Mouse (Mus musculus) frontal cortex, postnatal 14 days (tissue): ENCODE measurements around the gene Coro1b.
"Not testable (repeated sequence)": the region's sequence is repeated elsewhere in the genome, so short reads cannot be mapped to it uniquely, and the experiment has no call there.

Experiments
- DNase-seq, 2 experiments: peaks; one replicate each; pipeline ENCODE4 v3.0.0; 2022; ENCODE audit warnings: low spot score in 2 of 2

The Coro1b gene

DNA sequence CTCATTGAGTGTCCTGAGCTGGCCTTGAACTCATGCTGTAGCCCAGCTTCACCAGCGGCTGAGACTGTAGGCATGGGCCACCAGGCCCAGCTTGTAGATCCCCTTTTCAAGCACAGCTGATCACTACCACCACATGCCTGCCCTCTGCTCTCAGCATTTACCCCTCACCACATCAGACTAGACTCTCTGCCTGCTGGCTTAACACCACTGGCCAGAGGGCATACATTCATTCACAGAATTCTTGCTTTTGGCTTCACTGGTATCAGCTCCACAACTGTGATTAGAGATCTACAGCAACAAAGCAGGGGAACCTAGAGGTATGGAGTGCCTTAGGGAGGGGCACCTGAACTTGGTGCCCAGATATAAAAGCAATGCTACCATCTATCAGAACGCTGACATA, 27.9 kb upstream of the Coro1b start:
- DNase-seq = no peak

DNA sequence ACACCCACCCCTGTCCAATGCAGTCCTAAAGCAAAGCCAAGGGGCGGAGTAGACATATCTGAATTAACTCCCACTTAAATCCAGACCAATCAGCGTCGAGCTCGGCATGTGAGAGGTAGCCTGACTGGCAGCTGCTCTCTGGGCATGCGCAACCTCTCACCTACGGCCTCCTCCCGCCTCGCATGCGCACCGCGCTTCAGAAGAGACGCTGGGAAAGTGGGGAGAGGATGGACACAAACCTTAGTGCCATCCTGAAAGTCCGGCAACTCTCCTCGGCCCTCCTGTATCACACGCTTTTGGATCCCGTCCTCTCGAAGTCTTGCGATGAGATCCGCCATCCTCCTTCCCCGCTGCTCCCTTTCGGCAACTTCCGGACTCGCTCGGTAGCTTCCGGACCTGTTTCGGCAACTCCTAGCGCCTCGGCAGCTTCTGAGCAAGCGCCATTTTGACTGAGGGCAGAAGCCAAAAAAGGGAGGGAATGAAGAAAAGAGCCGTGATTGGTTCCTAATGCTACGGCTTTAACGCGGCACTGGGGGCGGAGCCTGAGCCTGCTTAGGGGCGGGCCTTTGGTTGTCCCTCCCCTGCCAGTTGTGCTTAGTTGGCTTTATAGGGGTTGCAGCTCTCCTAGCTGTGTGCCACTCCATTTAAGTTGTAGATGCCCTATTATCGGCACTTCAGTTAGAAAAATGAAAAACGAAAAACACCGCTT, 27.2 kb upstream of the Coro1b start:
- DNase-seq = peak; percentile 96 to 97

DNA sequence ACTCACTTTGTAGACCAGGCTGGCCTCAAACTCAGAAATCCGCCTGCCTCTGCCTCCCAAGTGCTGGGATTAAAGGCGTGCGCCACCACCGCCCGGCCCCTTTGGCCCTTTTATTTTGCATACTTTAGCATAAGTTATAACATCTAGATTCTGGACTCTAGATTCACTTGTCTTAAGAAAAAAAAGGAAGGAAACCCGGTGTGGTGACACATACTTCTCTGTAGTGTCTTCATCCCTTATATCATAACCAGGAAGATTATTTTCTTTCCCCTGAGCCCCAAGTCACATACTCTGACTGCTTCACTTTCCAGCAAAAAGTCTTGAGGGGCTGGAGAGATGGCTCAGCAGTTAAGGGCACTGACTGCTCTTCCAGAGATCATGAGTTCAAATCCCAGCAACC, 26.5 kb upstream of the Coro1b start:
- DNase-seq = not testable (repeated sequence)

DNA sequence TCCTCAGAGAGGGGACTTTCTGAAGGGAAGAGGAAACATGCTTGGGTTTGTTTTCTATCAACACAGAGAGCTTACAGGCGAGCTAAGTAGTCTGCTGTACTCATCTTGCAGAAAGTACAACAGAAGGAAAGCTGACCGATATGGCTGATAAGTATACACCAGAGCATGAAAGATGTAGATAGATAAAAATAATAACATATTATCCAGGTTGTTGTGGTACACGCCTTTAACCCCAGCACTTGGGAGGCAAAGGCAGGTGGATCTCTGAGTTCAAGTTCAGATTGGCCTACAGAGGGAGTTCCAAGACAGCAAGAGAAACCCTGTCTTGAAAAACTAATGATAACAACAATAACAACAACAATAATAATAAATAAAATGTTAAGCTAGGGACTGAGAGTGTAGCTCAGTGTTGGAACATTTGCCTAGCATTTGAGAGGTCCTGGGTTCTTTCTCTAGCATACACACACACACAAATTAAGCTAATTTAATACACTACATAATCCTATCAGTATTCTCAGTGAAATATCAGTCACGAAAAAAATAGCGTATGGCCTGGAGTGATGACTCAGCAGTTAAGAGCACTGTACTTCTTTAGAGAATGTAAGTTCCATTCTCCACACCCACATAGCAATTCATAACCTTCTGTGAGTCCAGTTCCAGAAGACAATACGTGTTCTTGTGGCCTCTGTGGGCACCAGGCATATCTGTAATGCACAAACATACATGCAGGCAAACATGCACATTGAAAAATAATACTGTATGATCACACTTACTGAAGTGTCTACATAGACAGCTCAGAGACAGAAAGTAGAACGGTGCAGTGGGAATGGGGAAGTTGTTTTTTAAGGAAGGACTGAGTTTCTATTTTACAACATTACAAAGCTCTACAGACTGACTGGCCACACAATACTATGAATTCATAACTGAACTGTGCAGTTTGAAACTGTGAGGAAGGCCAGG, 25.7 kb upstream of the Coro1b start:
- DNase-seq = no peak

DNA sequence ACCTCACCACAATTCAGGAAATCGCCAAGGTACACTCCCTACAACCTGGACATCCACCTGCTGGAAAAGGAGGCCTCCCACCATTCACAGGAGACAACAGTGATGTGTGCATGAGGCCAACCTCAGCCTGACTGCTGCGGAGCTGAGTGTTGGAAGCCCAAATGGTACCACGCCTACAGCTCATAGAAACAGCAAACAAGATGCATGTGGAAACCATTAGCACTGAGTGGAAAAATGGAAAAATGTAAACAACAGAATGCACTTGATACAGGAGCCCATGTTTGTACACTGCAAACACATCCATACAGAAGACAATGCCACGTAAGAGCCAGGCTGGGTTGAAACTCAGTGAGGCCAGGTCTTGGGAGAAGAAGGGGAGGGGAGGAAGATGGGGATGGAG, 24.0 kb upstream of the Coro1b start:
- DNase-seq = no peak

DNA sequence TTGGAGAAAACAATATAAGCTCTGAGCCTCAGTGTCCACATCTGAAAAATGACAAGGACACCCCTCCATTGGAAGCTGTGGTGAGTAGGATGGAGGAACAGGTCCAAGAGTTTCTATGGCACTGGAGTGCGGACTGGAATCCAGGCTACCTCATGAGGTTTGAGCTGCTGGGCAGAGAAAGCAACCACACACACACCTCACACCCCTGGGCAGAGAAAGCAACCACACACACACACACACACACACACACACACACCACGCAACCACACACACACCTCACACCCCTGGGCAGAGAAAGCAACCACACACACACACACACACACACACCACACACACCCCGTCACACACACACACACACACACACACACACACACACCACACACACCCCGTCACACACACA, 23.2 kb upstream of the Coro1b start:
- DNase-seq = not testable (repeated sequence)

DNA sequence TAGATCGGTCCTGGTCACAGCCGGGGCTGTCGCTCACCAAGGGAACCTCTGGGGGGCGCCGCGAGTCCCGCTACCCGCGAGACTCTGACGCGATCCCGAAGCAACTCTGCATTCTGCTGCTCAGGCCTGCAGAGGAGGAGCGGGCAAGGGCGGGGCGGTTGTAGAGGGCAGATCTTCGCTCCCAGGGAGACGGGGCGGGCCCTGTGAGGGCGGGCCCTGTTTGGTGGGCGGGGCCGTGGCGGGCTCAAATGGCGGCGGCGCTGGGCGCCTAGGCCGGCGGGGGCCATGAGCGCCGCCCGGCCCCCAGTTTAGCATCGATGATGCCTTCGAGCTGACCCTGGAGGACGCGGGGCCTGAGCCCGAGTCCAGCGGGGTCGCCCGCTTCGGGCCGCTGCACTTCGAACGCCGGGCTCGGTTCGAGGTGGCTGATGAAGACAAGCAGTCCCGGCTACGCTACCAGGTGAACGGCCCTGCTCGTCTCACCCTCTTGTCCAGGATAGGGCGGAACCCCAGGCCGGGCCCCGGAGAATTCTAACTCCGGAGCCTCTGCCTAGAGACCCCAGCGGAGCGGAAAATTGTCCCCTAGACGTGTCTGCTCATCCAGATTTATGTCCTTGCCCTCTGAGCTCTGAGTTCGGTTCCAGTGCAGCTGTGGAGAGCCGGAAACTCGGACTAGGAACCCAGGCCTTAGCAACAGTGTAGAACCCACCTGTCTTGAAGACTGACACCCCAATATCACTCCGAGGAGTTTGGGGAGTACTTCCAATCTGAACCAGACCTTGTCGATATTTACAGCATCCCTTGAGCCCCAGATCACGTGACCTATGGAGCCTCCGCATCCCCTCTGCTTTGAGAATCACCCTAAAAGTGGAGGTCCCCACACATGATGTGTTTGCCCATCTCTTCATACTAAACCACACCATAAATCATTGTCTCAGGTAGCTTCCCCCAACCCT, 22.4 kb upstream of the Coro1b start, which contains the start of gene Aip:
Gene Aip, minus strand, starts transcription at position 118 of the 956 bp plus-strand sequence.
- DNase-seq = peak; percentile 95 to 97

DNA sequence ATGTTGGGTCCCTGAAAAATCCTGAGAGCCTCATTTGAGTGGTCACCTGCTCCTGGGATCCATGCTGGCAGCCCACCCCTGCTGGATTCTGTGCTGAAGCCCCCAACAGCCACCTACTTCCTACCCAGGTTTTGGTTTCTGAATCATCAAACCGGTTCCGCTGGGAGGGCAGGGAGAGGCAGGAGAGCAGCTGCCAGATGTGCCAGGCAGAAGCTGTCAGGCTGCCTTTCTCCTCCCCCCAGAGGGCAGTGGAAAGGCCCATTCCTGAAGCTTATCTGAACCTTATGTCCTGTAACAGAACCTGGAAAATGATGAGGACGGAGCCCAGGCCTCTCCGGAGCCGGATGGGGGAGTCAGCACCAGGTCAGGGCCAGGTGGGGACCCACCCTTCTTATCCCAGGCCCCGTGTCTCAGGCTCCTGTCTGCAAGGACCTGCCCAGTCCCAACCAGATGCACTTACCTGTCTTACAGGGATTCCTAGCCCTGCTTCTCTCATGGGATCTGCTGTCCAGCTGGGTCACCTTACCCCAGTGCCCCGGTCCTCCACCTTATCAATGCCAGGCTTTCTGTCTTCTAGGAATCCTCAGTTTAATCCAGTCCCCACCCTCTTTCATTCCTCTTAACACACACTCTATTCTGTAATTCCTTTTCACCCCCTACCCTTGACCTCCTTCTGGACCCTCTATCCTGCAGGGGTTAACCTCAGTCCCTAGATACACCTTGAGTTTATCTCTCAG, 21.5 kb upstream of the Coro1b start:
- no peak for DNase-seq

DNA sequence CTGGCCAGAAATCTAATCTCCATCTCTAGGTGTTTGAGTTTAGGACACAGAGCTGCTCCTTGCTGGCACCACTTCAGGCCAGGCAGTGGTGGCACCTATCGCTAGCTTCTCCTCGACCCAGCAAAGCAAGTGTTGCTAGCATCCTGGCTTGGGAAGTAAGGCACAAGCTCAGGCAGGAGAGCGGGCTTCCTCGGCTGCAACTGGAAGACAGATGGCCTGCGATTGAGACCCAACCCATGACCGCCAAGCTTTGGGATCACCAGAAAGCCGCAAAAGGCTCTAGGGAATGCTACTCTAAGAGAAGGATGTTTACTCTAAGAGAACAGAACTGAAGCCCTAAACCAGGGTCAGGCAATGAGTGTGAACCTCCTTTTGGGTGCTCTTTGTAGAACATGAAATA, 19.0 kb upstream of the Coro1b start:
- no peak for DNase-seq

DNA sequence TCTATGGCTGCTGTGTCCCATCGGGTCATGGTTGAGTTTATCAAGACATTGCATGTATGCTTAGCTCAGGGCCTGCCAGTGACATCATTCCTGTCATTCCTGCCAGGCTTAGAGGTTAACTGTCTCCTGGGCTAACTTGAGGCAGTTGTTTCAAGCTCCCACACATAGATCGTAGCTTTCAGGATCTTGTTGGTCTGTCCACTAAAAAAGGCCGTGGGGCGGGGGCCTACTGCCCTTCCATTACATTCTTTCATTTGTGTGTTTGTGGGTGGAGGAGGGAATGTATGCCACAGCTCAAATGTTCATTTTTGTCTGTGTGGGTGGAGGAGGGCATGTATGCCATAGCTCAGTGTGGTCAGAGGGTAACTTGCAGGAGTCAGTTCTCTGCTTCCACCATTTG, 18.3 kb upstream of the Coro1b start:
- DNase-seq = no peak

DNA sequence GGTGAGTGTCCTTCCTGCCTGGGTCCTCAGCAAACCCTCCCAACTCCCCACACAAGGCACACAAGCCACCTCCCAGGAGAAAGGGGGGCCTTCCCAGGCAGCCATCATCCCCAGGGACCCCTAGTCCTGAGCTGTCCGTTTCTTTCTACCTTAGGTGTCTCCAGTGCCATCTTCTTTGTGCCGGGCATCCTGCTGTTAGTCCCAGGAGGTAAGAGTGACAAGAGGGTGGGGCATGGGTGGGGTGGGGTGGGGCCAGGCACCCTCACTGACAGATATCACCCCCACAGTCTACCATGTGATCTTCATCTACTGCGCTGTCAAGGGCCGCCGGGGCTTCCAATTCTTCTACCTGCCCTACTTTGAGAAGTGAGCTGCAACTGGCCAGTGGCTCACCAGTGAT, 17.3 kb upstream of the Coro1b start:
- no peak for DNase-seq

DNA sequence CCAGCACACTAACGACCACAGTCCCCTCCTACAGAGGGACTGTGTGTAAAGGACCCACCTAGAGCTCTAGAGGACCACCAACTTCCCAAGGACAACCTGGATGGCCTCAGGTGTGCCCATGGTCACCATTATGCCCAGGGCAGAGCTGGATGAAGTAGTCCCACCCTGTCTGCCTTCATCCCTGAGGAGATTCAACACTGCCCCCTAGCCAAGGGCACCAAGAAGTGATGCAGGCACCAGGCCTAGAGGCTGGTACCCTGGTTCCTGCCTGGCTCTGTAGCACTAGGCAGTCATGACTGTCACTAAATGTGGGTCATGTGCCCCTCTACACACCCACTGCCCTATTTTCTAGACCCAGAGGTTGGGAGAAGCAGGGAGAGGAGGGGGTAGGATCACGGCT, 16.7 kb upstream of the Coro1b start:
- no peak for DNase-seq

DNA sequence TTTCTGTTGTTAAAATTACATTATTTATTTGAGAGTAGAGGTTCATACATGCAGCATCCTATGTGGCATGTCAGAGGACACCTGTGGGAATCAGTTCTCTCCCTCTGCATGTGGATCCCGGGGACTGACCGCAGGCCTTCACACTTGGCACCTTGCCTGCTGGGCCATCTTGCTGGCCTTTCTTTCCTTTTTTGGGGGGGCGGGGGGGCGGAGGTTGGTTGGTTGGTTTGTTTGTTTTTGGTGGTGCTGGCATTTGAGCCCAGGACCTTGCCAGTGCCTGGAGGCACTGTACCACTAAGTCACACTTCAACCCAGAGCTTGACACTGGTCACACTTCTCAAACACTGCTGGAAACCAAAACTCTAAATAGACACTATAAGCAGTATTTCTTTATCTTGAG, 14.1 kb upstream of the Coro1b start:
- DNase-seq = no peak

DNA sequence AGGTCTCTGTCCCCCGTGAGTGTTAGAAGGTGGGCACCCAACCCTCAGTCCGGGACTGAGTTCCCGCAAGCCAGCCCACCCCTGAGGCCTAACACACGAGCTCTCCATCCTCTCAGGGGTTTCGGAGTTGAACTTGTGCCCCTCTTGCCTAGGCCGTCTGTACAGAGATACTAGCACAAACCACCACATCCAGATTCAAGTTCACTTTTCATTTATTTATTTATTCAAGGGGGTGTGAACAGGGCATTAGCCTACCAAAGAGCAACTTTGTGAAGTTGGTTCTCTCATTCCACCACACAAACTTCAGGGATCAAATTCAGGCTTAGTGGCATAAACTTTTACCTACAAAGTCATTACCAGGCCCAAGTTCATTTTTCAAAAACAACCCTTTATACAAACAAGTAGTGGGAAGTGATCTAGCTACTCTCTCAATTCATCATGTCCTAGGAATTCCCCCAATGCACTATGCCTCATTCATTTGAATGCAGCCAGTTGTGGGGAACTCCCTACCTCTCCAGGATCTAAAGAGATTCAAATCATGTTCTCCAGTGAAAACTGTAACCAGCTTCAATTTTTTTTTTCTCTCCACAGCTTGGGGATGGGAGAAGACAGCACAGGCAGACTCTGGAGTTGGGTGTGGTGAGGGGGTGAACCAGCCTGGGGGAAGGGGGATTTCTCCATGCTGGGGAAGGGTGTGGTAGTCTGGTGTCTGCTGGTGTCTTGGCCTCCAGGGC, 13.0 kb upstream of the Coro1b start:
- not testable (repeated sequence) for DNase-seq

DNA sequence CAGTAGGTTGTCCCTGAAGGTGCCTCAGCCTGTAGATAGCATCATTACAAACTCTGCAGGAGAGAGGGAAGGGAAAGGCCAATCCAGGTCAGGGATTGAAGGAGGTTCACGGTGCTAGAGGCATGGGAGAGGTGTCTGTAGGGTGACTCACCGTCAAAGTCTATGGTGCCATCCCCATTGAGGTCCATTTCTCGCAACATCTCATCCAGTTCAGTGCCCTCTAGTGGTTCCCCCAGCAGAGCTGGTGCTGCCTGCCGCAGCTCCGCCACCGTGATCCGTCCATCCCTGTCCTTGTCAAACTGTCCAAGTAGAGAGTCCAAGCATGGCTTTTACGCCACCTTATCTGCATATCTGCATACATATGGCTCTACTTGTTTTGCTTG, 12.5 kb upstream of the Coro1b start:
- not testable (repeated sequence) for DNase-seq

DNA sequence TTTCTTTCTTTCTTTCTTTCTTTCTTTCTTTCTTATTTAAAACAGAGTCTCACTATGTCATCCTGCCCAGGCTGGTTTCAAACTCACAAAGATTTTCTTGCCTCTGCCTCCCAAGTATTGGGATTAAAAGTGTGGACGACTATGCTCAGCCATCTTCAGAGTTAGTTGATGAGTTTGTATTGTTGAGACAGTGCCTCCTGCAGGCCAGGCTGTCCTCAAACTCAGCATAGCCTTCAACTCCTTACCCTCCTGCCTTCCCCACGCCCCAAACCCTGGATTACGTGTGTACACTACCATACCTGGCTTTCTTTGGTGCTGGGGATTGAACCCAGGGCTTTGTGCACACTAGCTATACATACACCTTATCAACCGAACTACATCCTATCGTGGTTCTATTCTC, 12.0 kb upstream of the Coro1b start:
- DNase-seq = no peak

DNA sequence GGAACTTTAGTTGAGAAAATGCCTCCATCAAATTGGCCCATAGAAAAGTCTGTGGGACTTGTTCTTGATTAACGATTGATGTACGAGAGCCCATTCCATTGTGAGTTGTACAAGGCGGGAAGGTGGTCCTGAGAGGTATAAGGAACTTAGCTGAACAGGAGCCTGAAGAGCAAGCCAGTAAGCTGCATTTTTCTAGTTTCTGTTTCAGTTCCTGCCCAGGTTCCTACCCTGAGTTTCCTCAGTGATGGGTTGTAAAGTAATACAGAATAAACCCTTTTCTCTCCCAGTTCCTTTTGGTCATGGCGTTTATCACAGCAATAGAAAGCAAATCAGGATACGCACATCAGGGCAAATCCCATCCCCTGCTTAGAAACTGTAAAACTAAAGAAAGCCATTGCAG, 10.5 kb upstream of the Coro1b start:
- no peak for DNase-seq

DNA sequence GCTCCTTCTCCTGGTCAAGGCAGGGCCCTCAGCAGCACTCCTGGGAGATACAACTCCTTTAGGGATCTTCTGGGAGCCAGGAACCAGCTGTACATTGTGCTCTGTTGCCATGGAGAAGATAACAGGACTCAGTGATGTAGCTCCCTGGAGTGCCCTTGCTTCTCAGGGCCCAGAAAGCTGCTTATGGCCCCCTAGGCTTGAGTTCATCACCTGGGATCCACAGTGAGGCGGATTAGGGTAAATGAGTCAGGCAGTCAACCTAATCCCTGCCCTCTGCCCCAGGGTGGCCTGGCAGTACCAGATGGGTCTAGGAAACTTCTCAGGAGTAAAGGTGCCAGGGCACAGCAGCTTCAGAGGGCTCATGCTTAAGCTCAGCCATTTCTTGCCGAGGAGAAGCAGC, 9.0 kb upstream of the Coro1b start, which contains the start of gene Gpr152:
Gene Gpr152, plus strand, starts transcription at position 342 of the 400 bp plus-strand sequence.
- DNase-seq = no peak

DNA sequence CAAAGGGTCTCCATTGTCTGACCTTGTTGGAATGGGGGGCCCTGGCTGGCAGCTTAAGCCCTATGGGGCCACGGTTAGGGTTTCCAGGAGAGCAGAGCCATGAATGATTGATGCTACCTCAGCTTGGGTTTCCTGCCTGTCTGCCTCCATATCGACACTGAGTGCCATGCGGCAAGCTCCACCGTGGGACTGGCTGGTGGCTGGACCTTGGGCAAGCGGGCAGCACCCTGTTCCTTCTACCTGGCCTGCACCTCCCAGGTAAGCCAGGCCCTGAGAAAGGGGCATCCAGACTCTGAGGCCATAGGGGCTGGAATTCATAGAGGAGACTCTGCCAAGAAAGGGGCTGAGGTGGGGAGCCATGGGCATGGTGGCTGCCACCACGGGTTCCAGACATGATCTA, 8.3 kb upstream of the Coro1b start:
- no peak for DNase-seq

DNA sequence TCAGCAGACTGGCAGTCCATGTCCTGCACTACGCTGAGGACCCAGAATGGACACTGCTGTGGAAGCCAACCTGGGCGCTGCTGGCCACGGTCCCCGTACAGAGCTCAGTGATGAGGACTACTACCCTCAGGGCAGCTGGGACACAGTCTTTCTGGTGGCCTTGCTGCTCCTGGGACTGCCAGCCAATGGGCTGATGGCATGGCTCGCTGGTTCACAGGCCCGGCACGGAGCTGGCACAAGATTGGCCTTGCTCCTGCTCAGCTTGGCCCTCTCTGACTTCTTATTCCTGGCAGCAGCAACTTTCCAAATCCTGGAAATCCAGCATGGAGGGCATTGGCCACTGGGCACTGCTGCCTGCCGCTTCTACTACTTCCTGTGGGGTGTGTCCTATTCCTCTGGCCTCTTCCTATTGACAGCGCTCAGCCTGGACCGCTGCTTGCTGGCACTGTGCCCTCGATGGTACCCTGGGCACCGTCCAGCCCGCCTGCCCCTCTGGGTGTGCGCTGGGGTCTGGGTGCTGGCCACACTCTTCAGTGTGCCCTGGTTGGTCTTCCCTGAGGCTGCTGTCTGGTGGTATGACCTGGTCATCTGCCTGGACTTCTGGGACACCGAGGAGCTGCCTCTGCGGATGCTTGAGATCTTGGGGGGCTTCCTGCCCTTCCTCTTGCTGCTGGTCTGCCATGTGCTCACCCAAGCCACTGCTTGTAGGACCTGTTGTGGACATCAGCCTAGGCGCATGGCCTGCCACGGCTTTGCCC, 5.8 kb upstream of the Coro1b start:
- no peak for DNase-seq
